Mouse (Mus musculus) spleen, adult 18-20 months (tissue): Measurements from ENCODE around the gene Lrrd1.
"Not testable (repeated sequence)": the region's sequence is repeated elsewhere in the genome, so short reads cannot be mapped to it uniquely, and the experiment has no call there.

ENCODE experiments used
- DNase-seq, 2 experiments: peaks; one replicate each; pipeline ENCODE4 v3.0.0; 2022; ENCODE audit warnings: mixed read lengths in 2 of 2

The Lrrd1 gene

GRCm38 (mm10) chr5:3845026-3845425 is at the start of gene Lrrd1:
Gene Lrrd1 (plus strand): TSS chr5:3845173.
- DNase-seq: no peak

- not testable (repeated sequence) for DNase-seq
Observed at GRCm38 (mm10) chr5:3797101-3797500, 47.9 kb upstream of the Lrrd1 start.

GRCm38 (mm10) chr5:3798656-3799055 is 46.3 kb upstream of the Lrrd1 start:
- DNase-seq: not testable (repeated sequence)

- no peak for DNase-seq
Observed at GRCm38 (mm10) chr5:3800041-3800440, 44.9 kb upstream of the Lrrd1 start.

GRCm38 (mm10) chr5:3800881-3801280 is 44.1 kb upstream of the Lrrd1 start:
- DNase-seq: no peak

GRCm38 (mm10) chr5:3801672-3802432 is 43.1 kb upstream of the Lrrd1 start:
- no peak for DNase-seq

GRCm38 (mm10) chr5:3802433-3803291 is 42.3 kb upstream of the Lrrd1 start, which contains the start of the genes Ankib1 and Krit1:
Gene Ankib1 (minus strand): TSS chr5:3802925.
Gene Krit1 (plus strand): TSS chr5:3803184.
- peak; percentile 73 to 86 for DNase-seq

GRCm38 (mm10) chr5:3803292-3804165 is 41.4 kb upstream of the Lrrd1 start:
- no peak for DNase-seq

GRCm38 (mm10) chr5:3808472-3808871 is 36.5 kb upstream of the Lrrd1 start:
- no peak for DNase-seq

- no peak for DNase-seq
Observed at GRCm38 (mm10) chr5:3834107-3834506, 10.9 kb upstream of the Lrrd1 start.

- DNase-seq: no peak
Observed at GRCm38 (mm10) chr5:3870161-3870560, 25.2 kb downstream of the Lrrd1 start.

- no peak for DNase-seq
Observed at GRCm38 (mm10) chr5:3872348-3872747, 27.4 kb downstream of the Lrrd1 start.

GRCm38 (mm10) chr5:3873485-3873884 is 28.5 kb downstream of the Lrrd1 start:
- DNase-seq: no peak

GRCm38 (mm10) chr5:3886862-3887261 is 41.9 kb downstream of the Lrrd1 start:
- not testable (repeated sequence) for DNase-seq

- DNase-seq: no peak
Observed at GRCm38 (mm10) chr5:3889201-3889600, 44.2 kb downstream of the Lrrd1 start.

- DNase-seq: peak; percentile 27 to 37
Observed at GRCm38 (mm10) chr5:3893459-3894293, 48.7 kb downstream of the Lrrd1 start, which contains the start of gene Mterf1a. Gene Mterf1a (minus strand): TSS chr5:3893933.

- not testable (repeated sequence) for DNase-seq
Observed at GRCm38 (mm10) chr5:3894294-3894619, 49.3 kb downstream of the Lrrd1 start.

GRCm38 (mm10) chr5:3905471-3905870 is 60.5 kb downstream of the Lrrd1 start:
- DNase-seq: no peak
